Mouse (Mus musculus) spleen, postnatal 14 days (tissue): ENCODE data around the gene Wipf1.
A peak's percentile ranks its signal among the peaks of the same experiment; 100 is the strongest.

Experiments used
- DNase-seq, 2 experiments: peaks; one replicate each; pipeline ENCODE4 v3.0.0; 2021 to 2022; ENCODE audit warnings: low spot score in 2 of 2

The Wipf1 gene

DNA sequence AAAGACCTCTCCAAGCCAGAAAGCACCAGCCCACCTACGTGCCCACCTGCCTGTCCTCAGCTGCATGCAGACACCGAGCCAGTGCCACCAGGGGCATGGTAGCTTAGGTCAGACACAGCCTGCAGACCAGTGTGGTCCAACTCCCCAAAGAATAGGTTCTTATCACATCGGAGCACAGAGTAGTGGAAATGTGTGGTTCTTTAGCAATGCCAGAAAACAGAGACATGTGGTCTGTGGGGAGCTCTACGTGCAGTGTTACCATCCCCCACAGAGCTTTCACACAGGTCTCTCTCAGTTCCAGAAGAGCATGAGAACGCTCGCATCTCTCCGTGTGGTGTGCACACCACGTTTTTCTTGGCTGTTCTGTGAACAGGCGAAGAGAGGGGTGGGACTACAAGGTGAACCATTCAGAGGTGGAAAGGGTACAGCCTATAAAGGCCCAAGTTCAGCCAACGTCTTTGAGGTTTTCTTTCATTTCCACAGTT, 59.3 kb downstream of the Wipf1 start:
- DNase-seq = no peak

GRCm38 (mm10) chr2:73469552-73469951, 60.0 kb downstream of the Wipf1 start:
- DNase-seq = no peak

DNA sequence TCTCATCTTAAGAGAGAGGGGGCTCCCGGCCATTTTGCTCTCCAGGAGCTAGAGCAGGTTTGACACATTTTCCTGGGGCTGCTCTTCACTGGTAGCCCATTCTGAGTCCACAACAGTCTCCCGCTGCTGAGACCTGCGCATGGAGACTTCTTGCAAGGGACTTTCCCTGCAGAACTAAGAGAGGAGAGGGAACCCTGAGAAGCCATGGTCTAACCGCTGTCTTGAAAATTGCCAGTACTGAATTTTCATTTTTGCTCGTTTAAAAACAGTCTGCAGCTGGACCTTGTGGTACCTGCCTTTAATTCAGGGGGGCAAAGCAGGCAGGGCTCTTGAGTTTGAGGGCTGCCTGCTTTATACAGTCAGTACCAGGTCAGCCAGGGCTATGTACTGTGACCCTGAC, 60.5 kb downstream of the Wipf1 start:
- no peak for DNase-seq

DNA sequence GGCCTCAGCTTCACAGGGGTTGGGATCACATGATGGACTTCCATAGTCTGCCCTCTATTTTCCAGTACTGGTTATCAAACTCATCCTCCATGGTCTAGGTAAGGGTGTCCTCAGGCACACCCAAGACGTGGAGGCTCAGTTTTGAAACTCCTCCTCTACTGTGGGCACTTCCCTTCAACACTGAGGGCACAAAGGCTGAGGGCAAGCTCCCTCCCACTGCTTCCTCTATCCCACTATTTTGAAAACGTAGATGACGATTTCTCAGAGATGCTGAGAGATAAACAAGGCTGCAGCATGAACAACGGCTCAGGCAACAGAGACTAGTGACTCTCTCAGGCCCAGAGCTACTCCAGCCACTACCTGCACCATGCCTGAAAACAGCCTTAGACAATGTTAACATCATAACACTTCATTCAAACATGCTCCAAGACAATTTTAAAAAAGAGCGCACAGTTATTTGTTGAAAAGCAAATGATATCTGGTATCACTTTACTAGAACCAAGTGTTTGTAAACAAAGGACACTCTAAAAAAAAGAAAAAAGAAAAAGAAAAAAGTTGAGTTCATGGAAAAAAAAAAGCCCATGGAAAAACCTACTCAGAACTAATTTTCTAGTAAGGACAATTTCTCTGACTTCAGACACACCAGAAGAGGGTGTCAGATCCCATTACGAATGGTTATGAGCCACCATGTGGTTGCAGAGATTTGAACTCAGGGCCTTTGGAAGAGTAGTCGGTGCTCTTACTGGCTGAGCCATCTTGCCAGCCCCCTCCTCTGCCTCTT, 62.3 kb downstream of the Wipf1 start:
- DNase-seq = no peak

GRCm38 (mm10) chr2:73466481-73466880, 63.1 kb downstream of the Wipf1 start:
- no peak for DNase-seq

DNA sequence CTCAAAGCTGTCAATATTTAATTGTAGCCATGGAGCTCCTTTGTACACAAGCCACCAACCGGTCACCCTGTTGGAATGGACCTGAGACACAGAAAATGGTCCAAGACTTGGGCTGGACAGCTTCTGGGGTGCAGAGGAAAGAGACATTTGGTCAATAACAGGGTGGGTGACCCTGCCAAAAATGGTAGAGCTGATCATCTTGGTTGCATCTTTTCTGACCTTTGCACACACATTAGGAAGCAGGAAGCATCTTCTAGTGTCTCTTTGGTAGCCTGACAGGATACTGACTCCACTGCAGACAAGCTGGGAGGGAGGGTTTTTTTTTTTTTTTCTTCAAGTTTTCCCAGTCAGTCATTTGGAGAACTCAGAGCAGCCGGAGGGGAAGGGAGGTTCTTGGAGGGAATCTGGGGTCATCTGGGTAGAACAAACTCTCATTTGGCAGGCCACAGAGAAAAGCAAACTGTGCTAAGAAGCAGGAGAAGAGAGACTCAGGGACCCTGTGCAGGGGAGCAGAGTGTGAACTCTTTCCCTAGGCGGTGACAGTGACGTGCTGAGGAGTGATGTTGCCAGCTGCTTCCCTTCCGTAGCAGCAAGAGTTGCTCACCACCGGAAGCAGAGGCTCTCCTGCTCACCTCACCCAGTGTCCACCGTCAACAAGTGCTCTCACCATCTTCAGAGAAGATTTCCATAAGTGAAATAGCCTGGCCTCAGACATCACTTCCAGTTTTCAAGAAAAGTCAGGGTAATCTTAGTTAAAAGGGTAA, 65.9 kb downstream of the Wipf1 start:
- no peak for DNase-seq

GRCm38 (mm10) chr2:73462757-73463339, 66.7 kb downstream of the Wipf1 start:
- no peak for DNase-seq

DNA sequence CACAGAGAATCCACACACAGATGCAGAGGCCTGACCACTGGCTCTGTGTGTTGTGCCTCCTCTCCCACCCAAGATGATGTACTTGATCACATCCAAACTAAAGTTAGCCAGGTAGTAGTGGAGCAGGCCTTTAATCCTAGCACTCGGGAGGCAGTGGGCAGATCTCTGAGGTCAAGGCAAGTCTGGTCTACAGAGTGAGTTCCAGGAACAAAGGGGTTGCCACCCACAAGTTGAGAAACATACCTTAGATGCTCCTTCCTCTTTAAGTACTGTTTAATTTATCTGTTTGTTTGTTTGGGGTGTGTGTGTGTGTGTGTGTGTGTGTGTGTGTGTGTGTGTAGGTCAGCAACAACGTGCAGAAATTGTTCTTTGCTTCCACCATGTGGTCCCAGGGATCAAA, 67.3 kb downstream of the Wipf1 start:
- no peak for DNase-seq

DNA sequence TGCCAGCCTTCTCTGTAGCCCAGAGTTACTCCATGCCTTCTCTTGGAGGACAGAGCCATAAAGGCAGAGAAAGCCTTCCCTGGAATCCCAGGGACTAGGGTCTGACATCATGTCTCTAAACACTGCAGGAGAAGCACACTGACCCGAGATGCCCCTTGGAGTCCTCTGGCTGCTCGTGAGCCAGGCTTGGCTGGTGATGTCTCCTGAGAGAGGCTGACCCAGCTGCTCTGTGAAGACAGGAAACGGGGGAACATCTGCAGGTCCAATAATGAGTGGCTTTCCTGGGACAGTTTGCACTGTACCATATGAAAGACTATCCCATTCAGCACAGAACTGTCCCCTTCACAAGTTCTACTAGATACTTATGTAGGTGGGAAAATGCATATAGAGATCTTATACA, 69.4 kb downstream of the Wipf1 start:
- no peak for DNase-seq

DNA sequence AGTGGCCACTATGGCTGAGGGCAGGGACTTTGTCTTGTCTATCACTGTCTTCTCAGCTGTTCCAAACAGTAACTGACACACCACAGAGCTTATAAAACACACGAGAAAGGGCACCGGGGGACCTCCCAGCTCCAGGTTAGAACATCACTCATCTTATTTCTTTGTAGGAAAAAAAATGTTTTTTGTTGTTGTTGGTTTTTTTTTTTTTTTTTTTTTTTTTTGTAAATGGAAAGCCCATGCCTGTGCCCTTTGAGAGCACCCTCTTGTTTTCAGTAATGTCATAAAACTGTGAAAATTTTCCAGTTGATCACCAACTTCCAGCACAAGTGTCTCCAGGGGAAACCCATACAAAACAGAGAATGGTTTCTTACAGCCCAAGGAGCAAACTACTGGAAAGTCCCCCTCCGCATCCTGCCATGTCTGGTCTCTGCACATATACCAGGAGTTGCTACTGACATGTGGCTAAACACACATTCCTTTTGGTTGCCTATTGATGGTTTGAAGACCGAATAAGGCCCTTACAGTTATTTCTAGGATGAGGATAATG, 69.9 kb downstream of the Wipf1 start:
- DNase-seq = no peak

GRCm38 (mm10) chr2:73456886-73457285, 72.6 kb downstream of the Wipf1 start:
- no peak for DNase-seq

DNA sequence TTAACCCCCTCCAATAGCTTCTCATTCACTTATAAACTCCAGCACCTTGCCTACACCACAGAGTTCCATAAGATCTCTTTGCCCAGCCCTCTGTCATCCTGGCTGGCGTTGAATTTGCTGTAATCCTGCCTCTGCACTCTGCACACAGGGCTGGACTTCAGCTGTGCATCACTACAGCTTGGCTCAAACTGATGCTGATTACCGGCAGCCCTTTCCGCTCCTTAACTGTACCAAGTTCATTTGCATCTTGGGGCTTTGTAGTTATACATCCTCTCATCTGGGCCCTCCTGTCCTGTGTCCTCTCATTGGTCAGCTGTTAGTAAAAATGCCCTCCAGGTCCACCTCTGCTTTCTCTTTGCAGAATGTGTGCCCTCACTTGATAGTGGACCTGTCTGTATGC, 73.4 kb downstream of the Wipf1 start:
- peak in 1 of 2 experiments; percentile 20 for DNase-seq

DNA sequence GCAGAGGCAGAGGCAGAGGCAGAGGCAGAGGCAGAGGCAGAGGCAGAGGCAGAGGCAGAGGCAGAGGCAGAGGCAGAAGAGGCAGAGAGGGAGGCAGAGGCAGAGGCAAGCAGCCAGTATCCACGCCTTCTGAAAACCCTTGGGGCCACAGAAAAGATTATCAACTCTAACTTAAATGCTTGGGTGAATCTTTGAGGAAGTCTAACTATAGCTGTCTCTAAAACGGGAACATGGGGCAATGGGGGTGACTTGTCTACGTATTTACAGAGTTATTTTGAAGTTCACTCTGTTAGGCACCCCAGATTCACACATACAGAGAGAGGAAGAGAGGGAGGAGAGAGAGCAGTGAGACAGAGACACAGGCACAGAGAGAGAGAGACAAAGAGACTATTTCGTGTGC, 74.0 kb downstream of the Wipf1 start:
- DNase-seq = no peak

- DNase-seq = no peak
Observed at GRCm38 (mm10) chr2:73454682-73455081, 74.9 kb downstream of the Wipf1 start.

DNA sequence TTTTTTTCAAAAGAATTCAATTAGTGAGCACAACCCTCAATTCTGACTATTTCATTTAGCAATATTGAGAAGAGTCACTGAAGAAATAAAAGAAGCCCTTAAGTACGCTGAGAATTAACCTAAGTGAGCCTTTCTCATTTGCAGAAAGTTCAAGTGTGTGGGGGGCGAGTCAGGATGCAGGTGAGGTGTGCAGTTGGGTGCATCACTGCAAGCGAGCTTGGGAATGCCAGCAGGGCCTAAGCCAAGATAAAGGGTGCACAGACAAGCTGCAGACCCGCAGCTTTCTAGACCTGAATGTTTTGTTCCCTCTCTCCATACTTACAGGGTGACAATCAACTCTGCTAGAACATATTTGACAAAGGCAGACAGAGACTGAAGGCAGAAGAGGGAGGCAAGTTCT, 75.3 kb downstream of the Wipf1 start:
- no peak for DNase-seq

GRCm38 (mm10) chr2:73453717-73454116, 75.8 kb downstream of the Wipf1 start:
- peak in 1 of 2 experiments; percentile 22 for DNase-seq

GRCm38 (mm10) chr2:73453085-73453484, 76.4 kb downstream of the Wipf1 start:
- DNase-seq = no peak

DNA sequence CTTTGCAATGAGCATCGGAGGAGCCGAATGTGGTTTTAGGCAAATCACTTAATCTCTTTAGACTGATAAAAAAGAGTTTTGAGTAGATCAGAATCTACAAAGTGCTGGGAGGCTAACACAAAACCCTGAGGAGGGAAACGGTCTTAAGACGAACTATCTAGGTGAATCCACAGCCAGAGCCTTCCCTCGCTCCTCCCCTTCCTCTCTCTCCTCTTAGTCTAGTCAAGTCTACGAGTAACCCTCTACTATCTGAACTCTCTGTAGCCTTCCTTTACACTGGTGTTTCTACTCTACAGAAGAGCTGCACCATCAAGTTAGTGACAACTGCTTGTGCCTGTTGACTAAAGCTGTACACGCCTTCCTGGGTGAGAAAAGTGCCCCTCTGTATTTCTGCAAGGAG, 77.0 kb downstream of the Wipf1 start:
- no peak for DNase-seq

GRCm38 (mm10) chr2:73451541-73451940, 78.0 kb downstream of the Wipf1 start:
- DNase-seq = no peak

DNA sequence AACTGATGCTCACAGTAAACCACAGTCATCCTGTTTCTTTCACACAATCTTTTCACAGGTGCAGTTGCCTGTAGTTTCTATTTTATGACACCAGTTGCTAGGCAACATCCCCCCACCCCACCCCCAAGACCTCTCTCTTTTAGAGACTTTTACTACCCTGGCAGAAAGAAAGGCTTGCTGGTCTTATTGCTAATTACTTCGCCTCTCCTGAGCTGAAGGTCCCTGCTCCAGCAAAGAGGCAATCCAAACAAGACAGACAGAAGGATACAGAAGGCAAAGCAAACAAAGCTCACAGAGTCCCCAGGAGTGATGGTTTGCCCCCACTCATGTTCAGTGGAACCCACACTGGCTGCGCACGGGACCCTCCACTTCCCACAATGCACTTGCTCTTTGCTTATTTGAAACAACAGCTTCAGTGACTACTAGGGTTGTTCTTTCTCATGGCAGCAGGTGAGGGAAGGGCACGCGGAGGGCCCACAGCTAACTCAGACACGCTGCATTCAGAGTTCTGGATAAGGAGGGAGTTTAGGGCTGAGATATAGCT, 79.3 kb downstream of the Wipf1 start:
- no peak for DNase-seq

DNA sequence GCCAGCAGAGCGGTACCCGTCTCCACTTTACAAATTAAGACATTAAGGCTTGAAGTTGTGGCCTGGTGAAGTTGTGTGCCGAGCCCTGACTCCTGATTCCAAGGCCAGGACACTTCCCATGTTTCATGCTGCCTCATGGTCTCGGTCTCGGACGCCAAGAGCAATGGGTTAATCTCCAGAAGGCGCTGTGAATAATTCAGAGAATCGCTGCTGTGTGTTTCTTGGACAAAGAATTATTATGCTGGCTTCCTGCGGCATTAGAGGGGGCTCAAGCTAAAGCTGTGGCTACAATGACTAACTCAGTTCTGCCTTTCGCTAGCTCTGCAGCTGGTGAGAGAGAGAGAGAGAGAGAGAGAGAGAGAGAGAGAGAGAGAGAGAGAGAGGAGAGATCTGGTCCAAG, 85.5 kb downstream of the Wipf1 start:
- no peak for DNase-seq

- no peak for DNase-seq
Observed at GRCm38 (mm10) chr2:73442015-73442414, 87.5 kb downstream of the Wipf1 start.
